Mouse (Mus musculus) midbrain, embryonic 11.5 days (tissue): ENCODE results near the gene Fam151b. TPM values are rescaled to one million over a fixed set of nuclear protein-coding genes. Genes with fewer than 3 reads are reported as not detected.

Experiments
- ATAC-seq: fragments of 200-750 bp; cut with Nextera tagmentation; 2 replicates; pipeline ENCODE4 v1.8.0; 2017; ENCODE audit warnings: moderate TSS enrichment, moderate library complexity; ENCODE audit not compliant: low FRiP score
- DNase-seq: peaks from one replicate; pipeline ENCODE4 v3.0.0; 2015; ENCODE audit warnings: low spot score; ENCODE audit errors: missing footprints
- H3K27ac ChIP-seq: fragments of 300-500 bp; sonication (generic); 2 replicates; pipeline ENCODE4 v1.5.1; 2014; ENCODE audit warnings: low read depth, low read length
- H3K27me3 ChIP-seq: fragments of 300-500 bp; sonication (generic); 2 replicates; pipeline ENCODE4 v1.6.1; 2014; ENCODE audit warnings: mild to moderate bottlenecking, low read length, moderate library complexity, mixed read lengths; ENCODE audit not compliant: control insufficient read depth, insufficient read depth
- H3K36me3 ChIP-seq: fragments of 300-500 bp; sonication (generic); 2 replicates; pipeline ENCODE4 v1.6.1; 2014; ENCODE audit warnings: mild to moderate bottlenecking, low read length, moderate library complexity, mixed read lengths; ENCODE audit not compliant: control insufficient read depth, insufficient read depth
- H3K4me1 ChIP-seq: fragments of 300-500 bp; sonication (generic); 2 replicates; pipeline ENCODE4 v1.6.1; 2014; ENCODE audit warnings: low read length; ENCODE audit not compliant: control insufficient read depth, insufficient read depth
- H3K4me2 ChIP-seq: fragments of 300-500 bp; sonication (generic); 2 replicates; pipeline ENCODE4 v1.6.1; 2014; ENCODE audit warnings: mild to moderate bottlenecking, moderate library complexity
- H3K4me3 ChIP-seq: fragments of 300-500 bp; sonication (generic); 2 replicates; pipeline ENCODE4 v1.5.1; 2014; ENCODE audit warnings: low read depth, low read length
- H3K9ac ChIP-seq: fragments of 300-500 bp; sonication (generic); 2 replicates; pipeline ENCODE4 v1.6.1; 2014; ENCODE audit warnings: low read length
- H3K9me3 ChIP-seq: fragments of 300-500 bp; sonication (generic); 2 replicates; pipeline ENCODE4 v1.6.1; 2016; ENCODE audit warnings: low read length; ENCODE audit not compliant: control insufficient read depth
- WGBS: fragments of 180-500 bp; shearing (Covaris S2); extraction: QIAGEN DNeasy Blood & Tissue Kit; methylation state at CpG from one replicate; pipeline ENCODE4 v1.1.7; 2014; 5-methylcytosine and 5-hydroxymethylcytosine counted together
- polyA plus RNA-seq: library from polyadenylated mRNA; unstranded; fragments of >200 nt; fragmentation: Nextera tagmentation; extraction: Ambion mirVana; gene quantifications from 2 replicates; pipeline ENCODE4 v1.2.1, GENCODE M21; 2014

Fam151b gene
- polyA plus RNA-seq, 1 experiment from 2014 or later, result not detected

GRCm38 (mm10) chr13:92426294-92427051 lies 57.3 kb downstream of the Fam151b start:
- Histone ChIP-seq H3K27ac (no peak overlapping the region), H3K4me2 (peak overlapping the region; percentile 95), H3K27me3 (peaks cover 36% of the 10 kb centered on the region), H3K4me3 (peak overlapping the region; percentile 60), H3K4me1 (peaks cover 10% of the 10 kb centered on the region), H3K9ac (peak overlapping the region; percentile 49), H3K9me3 (no peaks in the 10 kb centered on the region), H3K36me3 (no peaks in the 10 kb centered on the region)
- WGBS, result under 1% methylated on average over 84 of the region's 92 CpGs
- DNase-seq (peak; percentile 94), ATAC-seq (peak; percentile 62)

DNA sequence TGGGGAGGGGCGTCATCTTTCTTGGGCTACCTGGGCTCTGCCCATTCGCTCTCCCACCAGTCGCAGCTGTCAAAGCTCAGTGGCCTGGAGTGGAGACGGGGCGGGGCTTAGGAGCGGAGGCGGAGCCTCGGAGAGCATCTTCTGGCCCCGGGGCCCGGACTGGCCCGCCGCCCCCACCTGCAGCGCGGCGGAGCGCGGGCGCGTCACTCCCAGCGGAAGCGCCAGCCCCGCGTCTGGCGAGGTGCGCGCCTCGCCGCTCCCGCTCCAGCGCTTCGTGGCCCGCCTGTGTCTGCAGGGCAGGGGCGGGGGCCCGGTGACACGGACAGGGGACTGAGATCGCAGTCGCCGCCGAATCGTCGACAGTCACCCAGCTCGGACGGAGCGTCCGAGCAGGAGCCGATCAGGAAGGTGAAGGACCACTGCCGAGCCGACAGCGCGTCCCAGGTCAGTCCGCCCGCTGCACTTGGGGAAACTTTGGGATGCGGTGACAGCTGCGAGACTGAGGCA lies 58.0 kb downstream of the Fam151b start, which contains the start of gene Ankrd34b:
TSS of gene Ankrd34b (plus strand) at position 139 of the 507 bp plus-strand sequence.
- Histone ChIP-seq H3K9me3 (no peaks in the 10 kb centered on the region), H3K27me3 (peaks cover 36% of the 10 kb centered on the region), H3K4me2 (peak within 1 kb of the TSS; percentile 95), H3K4me1 (peaks cover 10% of the 10 kb centered on the region), H3K36me3 (no peaks in the 10 kb centered on the region), H3K4me3 (peak within 1 kb of the TSS; percentile 60), H3K27ac (no peak within 1 kb of the TSS), H3K9ac (peak within 1 kb of the TSS; percentile 49)
- DNase-seq (peak; percentile 93), ATAC-seq (peak; percentile 90)
- WGBS, result under 1% methylated on average over 54 of the region's 54 CpGs

- no peak overlapping the region for H3K4me3 ChIP-seq
- no peaks in the 10 kb centered on the region for H3K9me3 ChIP-seq
- H3K9ac ChIP-seq, result no peak overlapping the region
- WGBS, result 54% methylated on average over 3 of the region's 3 CpGs
- DNase-seq (no peak), ATAC-seq (no peak)
- no peak overlapping the region for H3K4me2 ChIP-seq
- H3K4me1 ChIP-seq, result peaks cover 10% of the 10 kb centered on the region
- peaks cover 36% of the 10 kb centered on the region for H3K27me3 ChIP-seq
- no peaks in the 10 kb centered on the region for H3K36me3 ChIP-seq
- no peak overlapping the region for H3K27ac ChIP-seq
Measured at GRCm38 (mm10) chr13:92423711-92424110, 60.1 kb downstream of the Fam151b start.

- Histone ChIP-seq H3K9ac (no peak overlapping the region), H3K27ac (no peak overlapping the region), H3K4me3 (no peak overlapping the region), H3K4me1 (no peaks in the 10 kb centered on the region), H3K27me3 (peaks cover 3% of the 10 kb centered on the region; the same call in 1 of the 2 replicates), H3K9me3 (no peaks in the 10 kb centered on the region), H3K36me3 (no peaks in the 10 kb centered on the region), H3K4me2 (no peak overlapping the region)
- WGBS, result 89% methylated on average over 11 of the region's 11 CpGs
- ATAC-seq (no peak), DNase-seq (no peak)
Measured at GRCm38 (mm10) chr13:92419630-92420029, 64.2 kb downstream of the Fam151b start.

GRCm38 (mm10) chr13:92410486-92410885 lies 73.3 kb downstream of the Fam151b start:
- H3K4me1 ChIP-seq, result no peaks in the 10 kb centered on the region
- no peak overlapping the region for H3K4me2 ChIP-seq
- H3K27ac ChIP-seq, result no peak overlapping the region
- H3K36me3 ChIP-seq, result no peaks in the 10 kb centered on the region
- no peak for ATAC-seq
- H3K9me3 ChIP-seq, result no peaks in the 10 kb centered on the region
- DNase-seq, result peak; percentile 45
- no peak overlapping the region for H3K9ac ChIP-seq
- no peaks in the 10 kb centered on the region for H3K27me3 ChIP-seq
- 73% methylated on average over 2 of the region's 2 CpGs for WGBS
- no peak overlapping the region for H3K4me3 ChIP-seq

DNA sequence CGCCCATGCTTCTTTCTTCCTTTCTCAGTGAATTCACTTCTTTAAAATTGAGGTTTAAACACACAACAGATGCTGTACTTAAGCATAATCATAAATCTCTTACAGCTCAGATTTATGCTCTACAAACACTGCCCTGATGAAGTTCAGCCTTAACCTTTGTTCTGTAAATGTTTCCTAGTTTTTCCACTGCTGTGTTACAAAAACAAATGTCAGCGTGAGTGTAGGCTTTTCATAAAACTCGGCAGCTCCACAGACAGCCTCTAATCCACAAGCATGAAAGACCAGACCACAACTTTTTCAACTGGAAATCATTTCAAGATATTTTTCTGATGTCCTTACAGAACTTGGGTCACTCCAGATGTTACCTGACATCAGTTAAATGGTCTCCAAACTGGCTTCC lies 80.3 kb downstream of the Fam151b start:
- Histone ChIP-seq H3K4me2 (no peak overlapping the region), H3K36me3 (no peaks in the 10 kb centered on the region), H3K27me3 (no peaks in the 10 kb centered on the region), H3K9ac (no peak overlapping the region), H3K4me1 (no peaks in the 10 kb centered on the region), H3K27ac (no peak overlapping the region), H3K4me3 (no peak overlapping the region), H3K9me3 (no peaks in the 10 kb centered on the region)
- no peak for DNase-seq
- WGBS, result 88% methylated on average over 3 of the region's 3 CpGs
- ATAC-seq, result no peak

DNA sequence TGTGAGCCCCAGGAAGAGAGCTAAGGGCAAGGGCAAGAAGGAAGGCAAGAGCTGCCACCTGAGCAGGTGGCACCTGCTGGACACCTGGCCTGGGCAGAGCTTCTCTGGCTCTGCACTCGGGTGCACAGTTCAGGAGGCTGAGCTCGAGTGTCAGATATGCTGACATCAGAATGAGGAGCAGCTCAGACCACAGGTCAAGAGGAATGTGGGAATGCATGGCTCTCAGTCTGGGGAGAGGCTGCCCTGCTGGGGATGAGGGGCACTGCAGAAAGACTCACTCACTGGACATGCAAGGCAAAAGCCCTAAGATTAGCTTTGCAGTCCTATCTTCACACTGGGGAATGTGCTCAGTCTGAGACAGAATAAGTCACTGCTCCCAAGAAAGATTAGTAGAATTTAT lies 81.8 kb downstream of the Fam151b start:
- Histone ChIP-seq H3K27me3 (no peaks in the 10 kb centered on the region), H3K4me2 (no peak overlapping the region), H3K9ac (no peak overlapping the region), H3K9me3 (no peaks in the 10 kb centered on the region), H3K27ac (no peak overlapping the region), H3K4me3 (no peak overlapping the region), H3K4me1 (no peaks in the 10 kb centered on the region), H3K36me3 (no peaks in the 10 kb centered on the region)
- ATAC-seq (no peak), DNase-seq (no peak)
- 86% methylated on average over 2 of the region's 2 CpGs for WGBS

Other genes starting within 250 kb of the Fam151b start
- gene Gm20379, start 178.0 kb downstream of the Fam151b start, polyA plus RNA-seq, result 0.74 and 0.80 TPM in 2 replicates
- 25.3 and 25.8 TPM in 2 replicates for gene Dhfr, start 129.3 kb downstream of the Fam151b start, polyA plus RNA-seq
- 35.3 and 41.2 TPM in 2 replicates for gene Msh3, start 129.0 kb downstream of the Fam151b start, polyA plus RNA-seq
- 0.11 and 0.15 TPM in 2 replicates for gene Ankrd34b, start 58.1 kb downstream of the Fam151b start, polyA plus RNA-seq
- gene Zfyve16, start 46.9 kb upstream of the Fam151b start, polyA plus RNA-seq, result 13.4 and 16.5 TPM in 2 replicates
- gene Spz1, start 92.2 kb upstream of the Fam151b start, polyA plus RNA-seq, result not detected in 2 replicates
- 9.0 and 9.7 TPM in 2 replicates for gene Serinc5, start 127.1 kb upstream of the Fam151b start, polyA plus RNA-seq